Mouse (Mus musculus) lung, embryonic 16.5 days (tissue): ENCODE measurements around the gene Fndc3a. TPM values are rescaled to one million over a fixed set of nuclear protein-coding genes. Genes with fewer than 3 reads are reported as not detected.

Source experiments
- ATAC-seq: fragments of 200-750 bp; cut with Nextera tagmentation; 2 replicates; pipeline ENCODE4 v1.8.0; 2017; ENCODE audit warnings: low read depth, mild to moderate bottlenecking, moderate library complexity
- H3K27ac ChIP-seq: fragments of 300-500 bp; sonication (generic); 2 replicates; pipeline ENCODE4 v1.5.1; 2014; ENCODE audit warnings: mild to moderate bottlenecking, control low read depth, low read length
- H3K27me3 ChIP-seq: fragments of 300-500 bp; sonication (generic); 2 replicates; pipeline ENCODE4 v1.6.1; 2014; ENCODE audit warnings: low read depth, low read length, mixed read lengths; ENCODE audit not compliant: control insufficient read depth, insufficient read depth
- H3K36me3 ChIP-seq: fragments of 300-500 bp; sonication (generic); 2 replicates; pipeline ENCODE4 v1.6.1; 2014; ENCODE audit warnings: low read length; ENCODE audit not compliant: control insufficient read depth, insufficient read depth
- H3K4me1 ChIP-seq: fragments of 300-500 bp; sonication (generic); replicated peaks from 2 replicates; pipeline ENCODE4 v1.6.1; 2014; ENCODE audit warnings: low read length, mixed read lengths; ENCODE audit not compliant: control insufficient read depth, insufficient read depth
- H3K4me2 ChIP-seq: fragments of 300-500 bp; sonication (generic); 2 replicates; pipeline ENCODE4 v1.6.1; 2014; ENCODE audit warnings: low read depth, low read length, control low read depth
- H3K4me3 ChIP-seq: fragments of 300-500 bp; sonication (generic); 2 replicates; pipeline ENCODE4 v1.5.1; 2014; ENCODE audit warnings: mild to moderate bottlenecking, low read length, control low read depth
- H3K9ac ChIP-seq: fragments of 300-500 bp; sonication (generic); 2 replicates; pipeline ENCODE4 v1.6.1; 2014; ENCODE audit warnings: low read length, control low read depth
- H3K9me3 ChIP-seq: fragments of 300-500 bp; sonication (generic); 2 replicates; pipeline ENCODE4 v1.6.1; 2016; ENCODE audit warnings: low read length; ENCODE audit not compliant: control insufficient read depth
- WGBS: fragments of 180-500 bp; shearing (Covaris S2); extraction: QIAGEN DNeasy Blood & Tissue Kit; methylation state at CpG from one replicate; pipeline ENCODE4 v1.1.7; 2014; 5-methylcytosine and 5-hydroxymethylcytosine counted together
- polyA plus RNA-seq: library from polyadenylated mRNA; unstranded; fragments of >200 nt; fragmentation: Nextera tagmentation; extraction: Ambion mirVana; gene quantifications from 2 replicates; pipeline ENCODE4 v1.2.1, GENCODE M21; 2015

Fndc3a gene
- polyA plus RNA-seq, 1 experiment from 2014 or later = 36.0 TPM

- no peak within 1 kb of the TSS for H3K4me2 ChIP-seq
- no peak within 1 kb of the TSS for H3K9ac ChIP-seq
- no peaks in the 10 kb centered on the region for H3K9me3 ChIP-seq
- no peaks in the 10 kb centered on the region for H3K4me1 ChIP-seq
- WGBS = 54% methylated on average over 5 of the region's 5 CpGs
- no peaks in the 10 kb centered on the region for H3K27me3 ChIP-seq
- H3K27ac ChIP-seq = no peak within 1 kb of the TSS
- no peak for ATAC-seq
- H3K36me3 ChIP-seq = no peaks in the 10 kb centered on the region
- H3K4me3 ChIP-seq = no peak within 1 kb of the TSS
These were observed 218.1 kb downstream of the Fndc3a start, which contains the start of gene Gm9195 for GRCm38 (mm10) chr14:72491738-72492137. Gene Gm9195 (minus strand): TSS chr14:72491838.

- no peak overlapping the region for H3K4me3 ChIP-seq
- no peaks in the 10 kb centered on the region for H3K36me3 ChIP-seq
- WGBS = 92% methylated on average over 3 of the region's 3 CpGs
- no peaks in the 10 kb centered on the region for H3K9me3 ChIP-seq
- no peak for ATAC-seq
- no peaks in the 10 kb centered on the region for H3K4me1 ChIP-seq
- H3K27me3 ChIP-seq = no peaks in the 10 kb centered on the region
- no peak overlapping the region for H3K9ac ChIP-seq
- no peak overlapping the region for H3K4me2 ChIP-seq
- no peak overlapping the region for H3K27ac ChIP-seq
These were observed 219.4 kb downstream of the Fndc3a start for GRCm38 (mm10) chr14:72490367-72490766.

Other genes with a start within 250 kb of the Fndc3a start
- gene Gm9195, start 218.2 kb downstream of the Fndc3a start, polyA plus RNA-seq = not detected in 2 replicates